Mouse (Mus musculus) forebrain, embryonic 11.5 days (tissue): ENCODE data around the gene Ddrgk1. TPM values are rescaled to one million over a fixed set of nuclear protein-coding genes. Genes with fewer than 3 reads are reported as not detected.

Experiments
- polyA plus RNA-seq: library from polyadenylated mRNA; unstranded; fragments of >200 nt; fragmentation: Nextera tagmentation; extraction: Ambion mirVana; gene quantifications from 2 replicates; pipeline ENCODE4 v1.2.1, GENCODE M21; 2014

The Ddrgk1 gene
- polyA plus RNA-seq, 1 experiment from 2014 or later = 46.8 TPM

Other genes with a start within 250 kb of the Ddrgk1 start
- 95.8 and 103 TPM in 2 replicates for gene Vps16, start 240.3 kb downstream of the Ddrgk1 start, polyA plus RNA-seq
- 9.6 and 12.2 TPM in 2 replicates for gene Pced1a, start 240.0 kb downstream of the Ddrgk1 start, polyA plus RNA-seq
- gene Ptpra, start 214.4 kb downstream of the Ddrgk1 start, polyA plus RNA-seq = 116 and 128 TPM in 2 replicates
- 70.5 and 81.0 TPM in 2 replicates for gene Mrps26, start 100.9 kb downstream of the Ddrgk1 start, polyA plus RNA-seq
- not detected in 2 replicates for gene Oxt, start 88.5 kb downstream of the Ddrgk1 start, polyA plus RNA-seq
- not detected in 2 replicates for gene Avp, start 82.1 kb downstream of the Ddrgk1 start, polyA plus RNA-seq
- gene Fastkd5, start 34.6 kb downstream of the Ddrgk1 start, polyA plus RNA-seq = 20.5 and 21.5 TPM in 2 replicates
- 17.8 and 21.5 TPM in 2 replicates for gene Ubox5, start 34.6 kb downstream of the Ddrgk1 start, polyA plus RNA-seq
- 1.6 and 1.7 TPM in 2 replicates for gene Lzts3, start 21.9 kb downstream of the Ddrgk1 start, polyA plus RNA-seq
- 152 and 156 TPM in 2 replicates for gene Itpa, start 3.0 kb upstream of the Ddrgk1 start, polyA plus RNA-seq
- 1.2 TPM in 2 replicates for gene Slc4a11, start 32.9 kb upstream of the Ddrgk1 start, polyA plus RNA-seq
- 47.4 and 53.1 TPM in 2 replicates for gene 4930402H24Rik, start 241.7 kb upstream of the Ddrgk1 start, polyA plus RNA-seq
- gene Atrn, start 241.8 kb upstream of the Ddrgk1 start, polyA plus RNA-seq = 11.3 TPM in 2 replicates